Mouse (Mus musculus) ZHBTc4 (cell line): ENCODE data around the gene Tekt4.

Experiments used
- DNase-seq: peaks from one replicate; pipeline ENCODE4 v3.0.0-alpha.2; 2011; ENCODE audit warnings: low read depth, low spot score

Gene Tekt4

GRCm38 (mm10) chr17:25432433-25433181, 21.8 kb upstream of the Tekt4 start:
- peak; percentile 51 for DNase-seq

- peak; percentile 43 for DNase-seq
These were observed 21.2 kb upstream of the Tekt4 start for GRCm38 (mm10) chr17:25433223-25433616.

GRCm38 (mm10) chr17:25433617-25434606, 20.5 kb upstream of the Tekt4 start, which contains the start of gene Cacna1h:
Gene Cacna1h (minus strand): TSS chr17:25433783.
- peak; percentile 76 for DNase-seq

- DNase-seq, result no peak
These were observed 13.0 kb upstream of the Tekt4 start for GRCm38 (mm10) chr17:25441417-25441816.

GRCm38 (mm10) chr17:25442889-25443288, 11.5 kb upstream of the Tekt4 start:
- DNase-seq, result no peak

- DNase-seq, result no peak
These were observed 9.3 kb upstream of the Tekt4 start for GRCm38 (mm10) chr17:25445074-25445473.

GRCm38 (mm10) chr17:25445841-25446240, 8.6 kb upstream of the Tekt4 start:
- no peak for DNase-seq

- DNase-seq, result no peak
These were observed 6.5 kb upstream of the Tekt4 start for GRCm38 (mm10) chr17:25447865-25448264.

GRCm38 (mm10) chr17:25450329-25450728, 4.1 kb upstream of the Tekt4 start:
- no peak for DNase-seq

GRCm38 (mm10) chr17:25452246-25452965, 2.0 kb upstream of the Tekt4 start:
- DNase-seq, result no peak

GRCm38 (mm10) chr17:25456540-25456939, 2.1 kb downstream of the Tekt4 start:
- no peak for DNase-seq

GRCm38 (mm10) chr17:25462236-25462875, 7.9 kb downstream of the Tekt4 start:
- DNase-seq, result no peak

- DNase-seq, result no peak
These were observed 9.0 kb downstream of the Tekt4 start for GRCm38 (mm10) chr17:25463326-25463945.

GRCm38 (mm10) chr17:25464091-25464490, 9.7 kb downstream of the Tekt4 start:
- no peak for DNase-seq

GRCm38 (mm10) chr17:25466257-25466656, 11.8 kb downstream of the Tekt4 start:
- DNase-seq, result no peak

GRCm38 (mm10) chr17:25467781-25468180, 13.4 kb downstream of the Tekt4 start:
- DNase-seq, result no peak

- DNase-seq, result no peak
These were observed 13.9 kb downstream of the Tekt4 start for GRCm38 (mm10) chr17:25468301-25468700.

GRCm38 (mm10) chr17:25469798-25470197, 15.4 kb downstream of the Tekt4 start:
- peak; percentile 62 for DNase-seq

GRCm38 (mm10) chr17:25471418-25471817, 17.0 kb downstream of the Tekt4 start:
- DNase-seq, result peak; percentile 35

- peak; percentile 63 for DNase-seq
These were observed 17.6 kb downstream of the Tekt4 start for GRCm38 (mm10) chr17:25472044-25472443.
